Mouse (Mus musculus): ENCODE results near the gene Tubal3.

DNA sequence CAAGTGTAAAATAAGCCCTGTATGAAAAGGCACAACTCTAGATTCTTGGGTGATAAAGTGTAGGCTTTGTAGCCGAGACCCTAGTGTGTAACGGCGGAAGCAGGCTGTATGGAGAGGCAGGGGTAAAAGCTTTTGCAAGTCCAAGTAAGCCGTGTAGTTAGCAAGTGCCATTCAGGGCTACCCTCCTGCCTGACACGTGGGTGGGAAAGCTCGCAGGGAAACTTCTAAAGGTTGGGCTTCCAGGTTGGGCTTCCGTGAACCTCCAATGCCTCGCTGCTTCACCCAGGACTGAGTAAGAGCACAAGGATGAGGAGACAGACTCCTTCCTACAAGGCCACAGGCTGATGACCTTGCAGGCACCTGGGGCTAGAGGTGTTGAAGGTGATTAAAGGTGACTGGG lies 23.5 kb upstream of the Tubal3 start:
- no peak for TF ChIP-seq USF1 (IDR thresholded peaks at IDR 0.05; ENCODE audit: low read depth)
- no peak for TF ChIP-seq POLR2A (IDR thresholded peaks at IDR 0.05; ENCODE audit: insufficient read length, low read depth)
- TF ChIP-seq E2F4 (IDR thresholded peaks at IDR 0.05; ENCODE audit: insufficient read depth) = no peak
- TF ChIP-seq MYOG (IDR thresholded peaks at IDR 0.05; ENCODE audit: control insufficient read depth in 1 of 3, insufficient read depth in 1 of 3, insufficient read length in 2 of 3, low read depth in 2 of 3) = no peak
- no peak for TF ChIP-seq MAX (IDR thresholded peaks at IDR 0.05; ENCODE audit: low read depth)
- TF ChIP-seq SRF (IDR thresholded peaks at IDR 0.05; ENCODE audit: control insufficient read depth, insufficient read length, low read depth) = no peak
- TF ChIP-seq TCF12 (IDR thresholded peaks at IDR 0.05; ENCODE audit: insufficient read depth, poor library complexity, severe bottlenecking) = no peak
